Mouse (Mus musculus) heart, postnatal 0 days (tissue): ENCODE measurements around the gene Rps2.

Experiments used
- CTCF ChIP-seq: IDR thresholded peaks from 2 replicates; pipeline ENCODE4 v1.5.1; 2016; ENCODE audit warnings: antibody characterized with exemption, control low read depth, low read depth
- EP300 ChIP-seq: IDR thresholded peaks from 2 replicates; pipeline ENCODE4 v1.6.1; 2016; ENCODE audit warnings: antibody characterized with exemption, low read depth

GRCm38 (mm10) chr17:24674277-24674676, 43.6 kb upstream of the Rps2 start:
- no peak for TF ChIP-seq CTCF
- no peak for TF ChIP-seq EP300
